Mouse (Mus musculus) liver, adult 2 months (tissue): ENCODE data around the gene Cdr1.

Experiments
- CTCF ChIP-seq: fragments of 200-500 bp; IDR thresholded peaks from 2 replicates; pipeline ENCODE4 v1.5.1; 2011; ENCODE audit warnings: low read depth, low read length, control low read depth
- POLR2A ChIP-seq: fragments of 200-500 bp; IDR thresholded peaks from 2 replicates; pipeline ENCODE4 v1.6.1; 2011; ENCODE audit warnings: low read length, control low read depth; ENCODE audit not compliant: insufficient read depth; ENCODE audit errors: extremely low read depth

- TF ChIP-seq POLR2A = no peak
- TF ChIP-seq CTCF = peak; percentile 36; the same call in 1 of the 2 replicates
These were observed 50.8 kb downstream of the Cdr1 start for GRCm38 (mm10) chrX:61134592-61134991.
